Mouse (Mus musculus) lung, postnatal 0 days (tissue): ENCODE data around the gene Rbfox1.

ENCODE experiments used
- CTCF ChIP-seq: IDR thresholded peaks from 2 replicates; pipeline ENCODE4 v1.5.1; 2016; ENCODE audit warnings: antibody characterized with exemption, mild to moderate bottlenecking
- EP300 ChIP-seq: IDR thresholded peaks from 2 replicates; pipeline ENCODE4 v1.6.1; 2016; ENCODE audit warnings: antibody characterized with exemption, mild to moderate bottlenecking, control low read depth

GRCm38 (mm10) chr16:6075442-6076050 lies 190.4 kb downstream of the Rbfox1 start:
- no peak for TF ChIP-seq EP300
- TF ChIP-seq CTCF, result no peak
